Mouse (Mus musculus) forebrain, embryonic 15.5 days (tissue): ENCODE measurements around the gene Mycbp2. TPM values are rescaled to one million over a fixed set of nuclear protein-coding genes. Genes with fewer than 3 reads are reported as not detected.

ENCODE experiments used
- ATAC-seq: fragments of 200-750 bp; cut with Nextera tagmentation; replicated peaks from 2 replicates; pipeline ENCODE4 v1.8.0; 2017; ENCODE audit warnings: mild to moderate bottlenecking, moderate TSS enrichment, moderate library complexity
- H3K27ac ChIP-seq: fragments of 300-500 bp; sonication (generic); replicated peaks from 2 replicates; pipeline ENCODE4 v1.5.1; 2015; ENCODE audit warnings: mild to moderate bottlenecking, inconsistent platforms
- H3K27me3 ChIP-seq: fragments of 300-500 bp; sonication (generic); 2 replicates; pipeline ENCODE4 v1.6.1; 2015; ENCODE audit warnings: inconsistent platforms
- H3K36me3 ChIP-seq: fragments of 300-500 bp; sonication (generic); 2 replicates; pipeline ENCODE4 v1.6.1; 2015; ENCODE audit warnings: mild to moderate bottlenecking, inconsistent platforms
- H3K4me1 ChIP-seq: fragments of 300-500 bp; sonication (generic); 2 replicates; pipeline ENCODE4 v1.6.1; 2015; ENCODE audit warnings: inconsistent platforms
- H3K4me2 ChIP-seq: fragments of 300-500 bp; sonication (generic); replicated peaks from 2 replicates; pipeline ENCODE4 v1.6.1; 2015; ENCODE audit warnings: mild to moderate bottlenecking, inconsistent platforms
- H3K4me3 ChIP-seq: fragments of 300-500 bp; sonication (generic); 2 replicates; pipeline ENCODE4 v1.5.1; 2015; ENCODE audit warnings: mild to moderate bottlenecking, inconsistent platforms
- H3K9ac ChIP-seq: fragments of 300-500 bp; sonication (generic); replicated peaks from 2 replicates; pipeline ENCODE4 v1.6.1; 2015; ENCODE audit warnings: mild to moderate bottlenecking, inconsistent platforms
- H3K9me3 ChIP-seq: fragments of 300-500 bp; sonication (generic); 2 replicates; pipeline ENCODE4 v1.6.1; 2016; ENCODE audit warnings: inconsistent platforms
- WGBS: fragments of 180-500 bp; shearing (Covaris S2); methylation state at CpG from one replicate; pipeline ENCODE4 v1.1.7; 2015; ENCODE audit warnings: mixed read lengths; 5-methylcytosine and 5-hydroxymethylcytosine counted together
- polyA plus RNA-seq: library from polyadenylated mRNA; unstranded; fragments of >200 nt; fragmentation: Nextera tagmentation; extraction: Ambion mirVana; gene quantifications from 2 replicates; pipeline ENCODE4 v1.2.1, GENCODE M21; 2015

Gene Mycbp2
- polyA plus RNA-seq, 1 experiment from 2014 or later = 51.8 TPM

- 8% methylated on average over 10 of the region's 10 CpGs for whole genome bisulfite sequencing
- no peak overlapping the region for H3K4me2 ChIP-seq
Measured at GRCm38 (mm10) chr14:103065294-103066167, 281.1 kb downstream of the Mycbp2 start.

More at GRCm38 (mm10) chr14:103065294-103066167, 281.1 kb downstream of the Mycbp2 start:
- peaks cover 5% of the 10 kb centered on the region; the same call in 1 of the 2 replicates for H3K4me1 ChIP-seq
- H3K4me3 ChIP-seq = no peak overlapping the region
- H3K36me3 ChIP-seq = no peaks in the 10 kb centered on the region
- no peak for ATAC-seq
- no peak overlapping the region for H3K27ac ChIP-seq
- no peak overlapping the region for H3K9ac ChIP-seq
- H3K27me3 ChIP-seq = no peaks in the 10 kb centered on the region
- H3K9me3 ChIP-seq = no peaks in the 10 kb centered on the region

Other genes starting within 250 kb of the Mycbp2 start
- 25.2 and 30.3 TPM in 2 replicates for gene Fbxl3, start 247.2 kb downstream of the Mycbp2 start, polyA plus RNA-seq
- gene Scel, start 166.5 kb upstream of the Mycbp2 start, polyA plus RNA-seq = 0.08 TPM in 1 of 2 replicates, not detected in the other